Mouse (Mus musculus): ENCODE measurements at regions not wholly inside any gene's neighbourhood (a gene's known extent, or its start where the extent isn't known, plus 50 kb on each side); places are given as distances from the start of the nearest gene placed in this dataset.

GRCm38 (mm10) chr19:15851622-15852021 is 95.5 kb downstream of the Psat1 start:
- Histone ChIP-seq H3K36me3 (no peaks in the 10 kb centered on the region), H3K9me3 (replicated peaks) (no peaks in the 10 kb centered on the region), H3K4me3 (no peak overlapping the region), H3K27me3 (replicated peaks) (no peaks in the 10 kb centered on the region), H3K4me1 (peaks cover 7% of the 10 kb centered on the region; the same call in 1 of the 2 replicates), H3K9ac (no peak overlapping the region), H3K27ac (no peak overlapping the region), H3K4me2 (no peak overlapping the region)
- no peak for ATAC-seq
- WGBS (ENCODE audit: insufficient replicate concordance), result 83% methylated on average over 3 of the region's 3 CpGs

GRCm38 (mm10) chr19:15850722-15851121 is 96.4 kb downstream of the Psat1 start:
- H3K4me2 ChIP-seq, result no peak overlapping the region
- H3K27me3 ChIP-seq (replicated peaks), result no peaks in the 10 kb centered on the region
- no peak for ATAC-seq
- H3K9ac ChIP-seq, result no peak overlapping the region
- H3K4me1 ChIP-seq, result peaks cover 7% of the 10 kb centered on the region; the same call in 1 of the 2 replicates
- H3K9me3 ChIP-seq (replicated peaks), result no peaks in the 10 kb centered on the region
- 27% methylated on average over 2 of the region's 2 CpGs for WGBS (ENCODE audit: insufficient replicate concordance)
- H3K36me3 ChIP-seq, result no peaks in the 10 kb centered on the region
- no peak overlapping the region for H3K27ac ChIP-seq
- no peak overlapping the region for H3K4me3 ChIP-seq

GRCm38 (mm10) chr19:15849235-15849634 is 97.9 kb downstream of the Psat1 start:
- Histone ChIP-seq H3K4me1 (peaks cover 7% of the 10 kb centered on the region; the same call in 1 of the 2 replicates), H3K36me3 (no peaks in the 10 kb centered on the region), H3K27ac (no peak overlapping the region), H3K4me3 (no peak overlapping the region), H3K9ac (no peak overlapping the region), H3K9me3 (replicated peaks) (no peaks in the 10 kb centered on the region), H3K27me3 (replicated peaks) (no peaks in the 10 kb centered on the region), H3K4me2 (no peak overlapping the region)
- ATAC-seq, result no peak
- 38% methylated on average over 4 of the region's 4 CpGs for WGBS (ENCODE audit: insufficient replicate concordance)

- no peaks in the 10 kb centered on the region for H3K27me3 ChIP-seq (replicated peaks)
- H3K27ac ChIP-seq, result no peak overlapping the region
- H3K4me2 ChIP-seq, result no peak overlapping the region
- no peaks in the 10 kb centered on the region for H3K9me3 ChIP-seq (replicated peaks)
- no peak overlapping the region for H3K9ac ChIP-seq
- no peaks in the 10 kb centered on the region for H3K36me3 ChIP-seq
- ATAC-seq, result no peak
- 33% methylated on average over 5 of the region's 5 CpGs for WGBS (ENCODE audit: insufficient replicate concordance)
- H3K4me1 ChIP-seq, result peaks cover 22% of the 10 kb centered on the region
- no peak overlapping the region for H3K4me3 ChIP-seq
Measured at GRCm38 (mm10) chr19:15838327-15838726, 108.8 kb downstream of the Psat1 start.

- 0 out of 2 replicates have a peak overlapping the region, but pooled peaks have one; percentile 1 for H3K4me2 ChIP-seq
- H3K27me3 ChIP-seq (replicated peaks), result no peaks in the 10 kb centered on the region
- no peaks in the 10 kb centered on the region for H3K9me3 ChIP-seq (replicated peaks)
- no peak overlapping the region for H3K9ac ChIP-seq
- WGBS (ENCODE audit: insufficient replicate concordance), result 7% methylated on average over 1 of the region's 1 CpGs
- ATAC-seq, result 0 out of 2 replicates have a peak, but pooled peaks have one; percentile 40
- H3K4me3 ChIP-seq, result no peak overlapping the region
- no peak overlapping the region for H3K27ac ChIP-seq
- H3K4me1 ChIP-seq, result peaks cover 22% of the 10 kb centered on the region
- no peaks in the 10 kb centered on the region for H3K36me3 ChIP-seq
Measured at GRCm38 (mm10) chr19:15837715-15838175, 109.4 kb downstream of the Psat1 start.

- H3K27me3 ChIP-seq (replicated peaks), result no peaks in the 10 kb centered on the region
- H3K27ac ChIP-seq, result no peak overlapping the region
- no peak overlapping the region for H3K9ac ChIP-seq
- no peaks in the 10 kb centered on the region for H3K36me3 ChIP-seq
- 3% methylated on average over 7 of the region's 7 CpGs for WGBS (ENCODE audit: insufficient replicate concordance)
- H3K9me3 ChIP-seq (replicated peaks), result no peaks in the 10 kb centered on the region
- peak overlapping the region; percentile 34 for H3K4me2 ChIP-seq
- ATAC-seq, result no peak
- H3K4me1 ChIP-seq, result peaks cover 22% of the 10 kb centered on the region
- H3K4me3 ChIP-seq, result no peak overlapping the region
Measured at GRCm38 (mm10) chr19:15836956-15837714, 110.0 kb downstream of the Psat1 start.

- Histone ChIP-seq H3K4me1 (peaks cover 22% of the 10 kb centered on the region), H3K27me3 (replicated peaks) (no peaks in the 10 kb centered on the region), H3K9ac (no peak overlapping the region), H3K27ac (no peak overlapping the region), H3K36me3 (no peaks in the 10 kb centered on the region), H3K4me3 (no peak overlapping the region), H3K4me2 (peak overlapping the region; percentile 34; the same call in 1 of the 2 replicates), H3K9me3 (replicated peaks) (no peaks in the 10 kb centered on the region)
- ATAC-seq, result no peak
- 43% methylated on average over 7 of the region's 7 CpGs for WGBS (ENCODE audit: insufficient replicate concordance)
Measured at GRCm38 (mm10) chr19:15836201-15836955, 110.8 kb downstream of the Psat1 start.

- Histone ChIP-seq H3K27ac (no peak overlapping the region), H3K9me3 (replicated peaks) (no peaks in the 10 kb centered on the region), H3K4me1 (no peaks in the 10 kb centered on the region), H3K27me3 (replicated peaks) (no peaks in the 10 kb centered on the region), H3K36me3 (no peaks in the 10 kb centered on the region), H3K4me2 (no peak overlapping the region), H3K9ac (no peak overlapping the region), H3K4me3 (no peak overlapping the region)
- ATAC-seq, result no peak
Measured at GRCm38 (mm10) chr19:15830385-15830784, 116.8 kb downstream of the Psat1 start.

- WGBS (ENCODE audit: insufficient replicate concordance), result 63% methylated on average over 5 of the region's 5 CpGs
- no peak overlapping the region for H3K27ac ChIP-seq
Measured at GRCm38 (mm10) chr19:15829158-15829557, 118.0 kb downstream of the Psat1 start.

GRCm38 (mm10) chr19:15827990-15828705 is 119.0 kb downstream of the Psat1 start:
- no peaks in the 10 kb centered on the region for H3K27me3 ChIP-seq (replicated peaks)
- WGBS (ENCODE audit: insufficient replicate concordance), result 64% methylated on average over 10 of the region's 10 CpGs
- H3K4me2 ChIP-seq, result no peak overlapping the region
- ATAC-seq, result no peak
- no peaks in the 10 kb centered on the region for H3K36me3 ChIP-seq
- no peaks in the 10 kb centered on the region for H3K9me3 ChIP-seq (replicated peaks)
- no peaks in the 10 kb centered on the region for H3K4me1 ChIP-seq
- no peak overlapping the region for H3K27ac ChIP-seq
- H3K9ac ChIP-seq, result no peak overlapping the region
- H3K4me3 ChIP-seq, result no peak overlapping the region

More at GRCm38 (mm10) chr19:15829158-15829557, 118.0 kb downstream of the Psat1 start:
- Histone ChIP-seq H3K4me1 (no peaks in the 10 kb centered on the region), H3K27me3 (replicated peaks) (no peaks in the 10 kb centered on the region), H3K9me3 (replicated peaks) (no peaks in the 10 kb centered on the region), H3K4me2 (no peak overlapping the region), H3K9ac (no peak overlapping the region), H3K4me3 (no peak overlapping the region), H3K36me3 (no peaks in the 10 kb centered on the region)
- ATAC-seq, result no peak

- WGBS (ENCODE audit: insufficient replicate concordance), result 77% methylated on average over 9 of the region's 9 CpGs
- Histone ChIP-seq H3K4me2 (no peak overlapping the region), H3K9me3 (replicated peaks) (no peaks in the 10 kb centered on the region), H3K9ac (no peak overlapping the region), H3K27ac (no peak overlapping the region), H3K27me3 (replicated peaks) (no peaks in the 10 kb centered on the region), H3K4me1 (no peaks in the 10 kb centered on the region), H3K36me3 (no peaks in the 10 kb centered on the region), H3K4me3 (no peak overlapping the region)
- no peak for ATAC-seq
Measured at GRCm38 (mm10) chr19:15827120-15827989, 119.8 kb downstream of the Psat1 start.

All from liver, embryonic 12.5 days (tissue).